Mouse (Mus musculus) 3T3-L1 (cell line): ENCODE data around the gene Mindy4.

Experiments
- DNase-seq: peaks from one replicate; pipeline ENCODE4 v3.0.0-alpha.2; 2015; ENCODE audit warnings: low read depth, low spot score

The Mindy4 gene

GRCm38 (mm10) chr6:55207786-55208185 lies 4.6 kb downstream of the Mindy4 start:
- DNase-seq: peak; percentile 87

- peak; percentile 27 for DNase-seq
These were observed 7.5 kb downstream of the Mindy4 start for GRCm38 (mm10) chr6:55210423-55211365.

- no peak for DNase-seq
These were observed 11.4 kb downstream of the Mindy4 start for GRCm38 (mm10) chr6:55214541-55214940.

- DNase-seq: no peak
These were observed 15.0 kb downstream of the Mindy4 start for GRCm38 (mm10) chr6:55218232-55218631.

GRCm38 (mm10) chr6:55223986-55224385 lies 20.8 kb downstream of the Mindy4 start:
- DNase-seq: no peak

GRCm38 (mm10) chr6:55230048-55230447 lies 26.9 kb downstream of the Mindy4 start:
- no peak for DNase-seq

- DNase-seq: no peak
These were observed 28.9 kb downstream of the Mindy4 start for GRCm38 (mm10) chr6:55232101-55232500.

GRCm38 (mm10) chr6:55232524-55233264 lies 29.5 kb downstream of the Mindy4 start:
- peak; percentile 92 for DNase-seq

GRCm38 (mm10) chr6:55233326-55233725 lies 30.1 kb downstream of the Mindy4 start:
- DNase-seq: no peak

GRCm38 (mm10) chr6:55234636-55235035 lies 31.5 kb downstream of the Mindy4 start:
- DNase-seq: no peak

GRCm38 (mm10) chr6:55235733-55236132 lies 32.5 kb downstream of the Mindy4 start:
- no peak for DNase-seq

- DNase-seq: peak; percentile 66
These were observed 36.7 kb downstream of the Mindy4 start for GRCm38 (mm10) chr6:55239931-55240330.

GRCm38 (mm10) chr6:55240591-55241260 lies 37.5 kb downstream of the Mindy4 start:
- no peak for DNase-seq

- no peak for DNase-seq
These were observed 38.3 kb downstream of the Mindy4 start for GRCm38 (mm10) chr6:55241479-55241878.

GRCm38 (mm10) chr6:55245680-55246079 lies 42.5 kb downstream of the Mindy4 start:
- DNase-seq: no peak

- DNase-seq: no peak
These were observed 43.3 kb downstream of the Mindy4 start for GRCm38 (mm10) chr6:55246441-55246840.

- DNase-seq: no peak
These were observed 43.8 kb downstream of the Mindy4 start for GRCm38 (mm10) chr6:55246911-55247438.

GRCm38 (mm10) chr6:55249263-55249662 lies 46.1 kb downstream of the Mindy4 start:
- no peak for DNase-seq

- DNase-seq: peak; percentile 39
These were observed 47.6 kb downstream of the Mindy4 start for GRCm38 (mm10) chr6:55250809-55251208.

GRCm38 (mm10) chr6:55251596-55251995 lies 48.4 kb downstream of the Mindy4 start:
- no peak for DNase-seq

- DNase-seq: no peak
These were observed 49.6 kb downstream of the Mindy4 start for GRCm38 (mm10) chr6:55252731-55253247.
